In genomic region chr3:88138336-88139242, GRCm38 (mm10) we compare ENCODE assay signal across 8 mouse cellular contexts. TPM values are rescaled to one million over a fixed set of nuclear protein-coding genes. Genes with fewer than 3 reads are reported as not detected.
DNase-seq lines count a peak whose midpoint lies in the region; ATAC-seq lines count a peak whose summit lies in the region.

No protein-coding gene starts in this region.

- peak; percentile 98 for DNase-seq in Muller cell, postnatal 12 days (ENCODE audit: inconsistent ontology term)
- DNase-seq in cerebellum, postnatal 10 days = peak; percentile 97
- DNase-seq in frontal cortex, postnatal 14 days (ENCODE audit: low spot score in 2 of 2) = peak; percentile 94 to 95
- peak; percentile 82 to 84 for DNase-seq in layer of hippocampus, postnatal 25 days (ENCODE audit: extremely low spot score in 1 of 2, low spot score in 1 of 2)
- DNase-seq in lung, postnatal 25 days (ENCODE audit: low spot score) = peak; percentile 98
- DNase-seq in retina, embryonic 14.5 days (ENCODE audit: low spot score) = peak; percentile 90
- peak; percentile 90 for DNase-seq in thymus, postnatal 4 days

- peak overlapping the region; percentile 86 for H3K4me2 ChIP-seq in hindbrain, embryonic 13.5 days

- H3K9ac ChIP-seq in hindbrain, embryonic 13.5 days = peak overlapping the region; percentile 71

- H3K4me1 ChIP-seq in hindbrain, embryonic 13.5 days (replicated peaks) = peaks cover 35% of the 10 kb centered on the region

- no peaks in the 10 kb centered on the region for H3K9me3 ChIP-seq in hindbrain, embryonic 13.5 days

- peak; percentile 70 for ATAC-seq in hindbrain, embryonic 13.5 days (ENCODE audit: low FRiP score)

- peaks cover 20% of the 10 kb centered on the region for H3K27me3 ChIP-seq in hindbrain, embryonic 13.5 days

- WGBS in hindbrain, embryonic 13.5 days = under 1% methylated on average over 29 of the region's 32 CpGs

- H3K36me3 ChIP-seq in hindbrain, embryonic 13.5 days = no peaks in the 10 kb centered on the region

- H3K27ac ChIP-seq in hindbrain, embryonic 13.5 days = peak overlapping the region; percentile 99

- peak overlapping the region; percentile 51 for H3K4me3 ChIP-seq in hindbrain, embryonic 13.5 days

RNA-seq across cellular contexts. Expression of gene Mef2d, which starts 3.6 kb away (rescaled TPM):
- polyA plus RNA-seq in hindbrain, embryonic 13.5 days (2015; fragmentation: Nextera tagmentation; extraction: Ambion mirVana) = 14.5 and 14.8 TPM in 2 replicates
- total RNA-seq in layer of hippocampus, postnatal 25 days (2021) = 100 to 1,000 TPM; 179 to 212 TPM

RNA-seq across cellular contexts. Expression of gene Iqgap3, which starts 56.8 kb away (rescaled TPM):
- 3.2 and 3.6 TPM in 2 replicates for polyA plus RNA-seq in hindbrain, embryonic 13.5 days (2015; fragmentation: Nextera tagmentation; extraction: Ambion mirVana)
- under 1 TPM; 0.42 to 0.52 TPM for total RNA-seq in layer of hippocampus, postnatal 25 days (2021)

Comparison
In these comparisons a context has a peak if more than half of its experiments do, and no peak if none do; other contexts are left out.
1. Peak in every context shown above with its lines: DNase-seq, ATAC-seq, H3K4me3 ChIP-seq and H3K27ac ChIP-seq.